Mouse (Mus musculus) midbrain, postnatal 0 days (tissue): ENCODE measurements around the gene Meltf. TPM values are rescaled to one million over a fixed set of nuclear protein-coding genes. Genes with fewer than 3 reads are reported as not detected.

ENCODE experiments used
- ATAC-seq: fragments of 200-750 bp; cut with Nextera tagmentation; 2 replicates; pipeline ENCODE4 v1.8.0; 2017; ENCODE audit warnings: moderate number of reproducible peaks, mild to moderate bottlenecking, moderate TSS enrichment, moderate library complexity; ENCODE audit not compliant: low FRiP score
- DNase-seq: peaks from one replicate; pipeline ENCODE4 v3.0.0-alpha.2; 2015; ENCODE audit warnings: low spot score
- H3K27ac ChIP-seq: fragments of 300-500 bp; sonication (generic); 2 replicates; pipeline ENCODE4 v1.5.1; 2014; ENCODE audit warnings: low read depth, mild to moderate bottlenecking, low read length, mixed read lengths
- H3K27me3 ChIP-seq: fragments of 300-500 bp; sonication (generic); 2 replicates; pipeline ENCODE4 v1.6.1; 2014; ENCODE audit warnings: low read length, control low read depth, mixed read lengths; ENCODE audit not compliant: insufficient read depth
- H3K36me3 ChIP-seq: fragments of 300-500 bp; sonication (generic); 2 replicates; pipeline ENCODE4 v1.6.1; 2014; ENCODE audit warnings: low read length, control low read depth, mixed read lengths; ENCODE audit not compliant: insufficient read depth
- H3K4me1 ChIP-seq: fragments of 300-500 bp; sonication (generic); 2 replicates; pipeline ENCODE4 v1.6.1; 2014; ENCODE audit warnings: mild to moderate bottlenecking, control low read depth, antibody characterized with exemption, low read length, mixed read lengths; ENCODE audit not compliant: insufficient read depth
- H3K4me2 ChIP-seq: fragments of 300-500 bp; sonication (generic); 2 replicates; pipeline ENCODE4 v1.6.1; 2014; ENCODE audit warnings: low read depth, mild to moderate bottlenecking, low read length, mixed read lengths; ENCODE audit not compliant: poor library complexity, severe bottlenecking
- H3K4me3 ChIP-seq: fragments of 300-500 bp; sonication (generic); 2 replicates; pipeline ENCODE4 v1.5.1; 2014; ENCODE audit warnings: low read depth, mild to moderate bottlenecking, low read length, moderate library complexity
- H3K9ac ChIP-seq: fragments of 300-500 bp; sonication (generic); replicated peaks from 2 replicates; pipeline ENCODE4 v1.6.1; 2014; ENCODE audit warnings: mild to moderate bottlenecking, low read length, moderate library complexity, mixed read lengths; ENCODE audit not compliant: poor library complexity, severe bottlenecking
- H3K9me3 ChIP-seq: fragments of 300-500 bp; sonication (generic); 2 replicates; pipeline ENCODE4 v1.6.1; 2016; ENCODE audit warnings: low read length, control low read depth
- CTCF ChIP-seq: IDR thresholded peaks from 2 replicates; pipeline ENCODE4 v1.5.1; 2016; ENCODE audit warnings: antibody characterized with exemption, mild to moderate bottlenecking
- WGBS: fragments of 180-500 bp; shearing (Covaris S2); extraction: QIAGEN DNeasy Blood & Tissue Kit; methylation state at CpG from one replicate; pipeline ENCODE4 v1.1.7; 2014; 5-methylcytosine and 5-hydroxymethylcytosine counted together
- polyA plus RNA-seq: library from polyadenylated mRNA; unstranded; fragments of >200 nt; fragmentation: Nextera tagmentation; extraction: Ambion mirVana; gene quantifications from 2 replicates; pipeline ENCODE4 v1.2.1, GENCODE M21; 2015
- total RNA-seq: library from RNA; depleted of rRNA; stranded (reverse); fragments of >200 nt; gene quantifications from 2 replicates; pipeline ENCODE4 v1.2.3, GENCODE M21; 2014

The Meltf gene
- total and polyA plus RNA-seq, 2 experiments from 2014 or later: 0.22 to 0.25 TPM

- Histone ChIP-seq H3K4me2 (no peak overlapping the region), H3K36me3 (peaks cover 13% of the 10 kb centered on the region), H3K9ac (no peak overlapping the region), H3K27ac (no peak overlapping the region), H3K9me3 (no peaks in the 10 kb centered on the region), H3K4me3 (no peak overlapping the region), H3K4me1 (no peaks in the 10 kb centered on the region), H3K27me3 (no peaks in the 10 kb centered on the region)
- no peak for ATAC-seq
- no peak for DNase-seq
- 80% methylated on average over 4 of the region's 4 CpGs for WGBS
- TF ChIP-seq CTCF: no peak
These were observed 10.9 kb upstream of the Meltf start for GRCm38 (mm10) chr16:31867736-31868135.

DNA sequence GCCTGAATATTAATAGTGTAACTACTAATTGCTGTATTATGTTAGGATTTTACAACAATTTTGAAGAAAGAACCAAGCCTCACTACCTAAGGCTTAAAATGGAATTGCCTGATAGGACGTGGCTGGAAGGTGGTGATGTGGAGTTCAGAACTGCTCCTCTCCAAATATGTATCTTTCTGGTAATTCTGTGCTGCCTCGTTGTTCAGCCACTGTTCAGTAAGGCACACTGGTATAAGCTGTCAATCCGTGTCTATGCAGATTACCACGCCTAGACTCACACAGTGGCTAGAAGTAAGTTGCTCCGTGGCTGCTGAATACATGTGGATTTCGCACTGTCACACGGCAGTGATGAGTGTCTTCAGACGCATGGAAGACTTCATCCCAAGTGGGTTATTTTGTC lies 4.9 kb upstream of the Meltf start:
- 71% methylated on average over 8 of the region's 8 CpGs for WGBS
- peaks cover 10% of the 10 kb centered on the region; the same call in 1 of the 2 replicates for H3K36me3 ChIP-seq
- H3K27ac ChIP-seq: no peak overlapping the region
- no peak overlapping the region for H3K4me2 ChIP-seq
- DNase-seq (no peak), ATAC-seq (no peak)
- no peaks in the 10 kb centered on the region for H3K9me3 ChIP-seq
- no peaks in the 10 kb centered on the region for H3K27me3 ChIP-seq
- no peak overlapping the region for H3K9ac ChIP-seq
- no peak overlapping the region for H3K4me3 ChIP-seq
- H3K4me1 ChIP-seq: no peaks in the 10 kb centered on the region
- no peak for TF ChIP-seq CTCF

DNA sequence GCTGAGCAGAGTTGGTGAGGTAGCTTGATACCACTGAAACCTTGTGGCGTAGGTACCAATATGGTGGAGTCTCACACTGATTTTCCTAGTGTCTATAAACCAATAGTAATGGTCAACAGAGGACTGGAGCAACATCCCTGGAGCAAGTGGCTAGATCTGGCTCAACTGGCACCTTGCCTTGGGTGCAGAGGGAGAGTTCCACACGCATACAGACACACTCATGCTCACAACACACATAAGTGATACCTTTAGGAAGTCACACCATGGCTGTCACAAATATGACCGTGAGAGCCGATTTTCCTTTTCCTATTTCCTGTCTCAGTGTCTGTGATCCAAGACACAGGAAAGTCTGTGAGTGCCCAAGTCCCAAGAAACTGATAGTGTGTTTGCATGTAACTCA lies 3.2 kb upstream of the Meltf start:
- no peak for ATAC-seq
- Histone ChIP-seq H3K4me2 (no peak overlapping the region), H3K27me3 (no peaks in the 10 kb centered on the region), H3K9me3 (no peaks in the 10 kb centered on the region), H3K27ac (no peak overlapping the region), H3K4me3 (no peak overlapping the region), H3K9ac (no peak overlapping the region), H3K4me1 (no peaks in the 10 kb centered on the region), H3K36me3 (peaks cover 10% of the 10 kb centered on the region; the same call in 1 of the 2 replicates)
- no peak for DNase-seq
- TF ChIP-seq CTCF: no peak
- WGBS: 95% methylated on average over 4 of the region's 4 CpGs

GRCm38 (mm10) chr16:31876386-31876785 lies 2.2 kb upstream of the Meltf start:
- peak; percentile 32 for DNase-seq
- peaks cover 10% of the 10 kb centered on the region; the same call in 1 of the 2 replicates for H3K36me3 ChIP-seq
- H3K4me2 ChIP-seq: no peak overlapping the region
- H3K4me1 ChIP-seq: no peaks in the 10 kb centered on the region
- H3K9ac ChIP-seq: no peak overlapping the region
- ATAC-seq: no peak
- H3K9me3 ChIP-seq: no peaks in the 10 kb centered on the region
- H3K4me3 ChIP-seq: no peak overlapping the region
- no peak overlapping the region for H3K27ac ChIP-seq
- no peak for TF ChIP-seq CTCF
- 74% methylated on average over 10 of the region's 10 CpGs for WGBS
- no peaks in the 10 kb centered on the region for H3K27me3 ChIP-seq

GRCm38 (mm10) chr16:31878052-31878451 lies 558 bp upstream of the Meltf start:
- H3K36me3 ChIP-seq: peaks cover 6% of the 10 kb centered on the region; the same call in 1 of the 2 replicates
- 58% methylated on average over 6 of the region's 6 CpGs for WGBS
- no peak for DNase-seq
- H3K9me3 ChIP-seq: no peaks in the 10 kb centered on the region
- no peaks in the 10 kb centered on the region for H3K27me3 ChIP-seq
- no peak overlapping the region for H3K9ac ChIP-seq
- no peak overlapping the region for H3K4me3 ChIP-seq
- no peak for TF ChIP-seq CTCF
- H3K4me2 ChIP-seq: no peak overlapping the region
- H3K4me1 ChIP-seq: no peaks in the 10 kb centered on the region
- no peak overlapping the region for H3K27ac ChIP-seq
- no peak for ATAC-seq

DNA sequence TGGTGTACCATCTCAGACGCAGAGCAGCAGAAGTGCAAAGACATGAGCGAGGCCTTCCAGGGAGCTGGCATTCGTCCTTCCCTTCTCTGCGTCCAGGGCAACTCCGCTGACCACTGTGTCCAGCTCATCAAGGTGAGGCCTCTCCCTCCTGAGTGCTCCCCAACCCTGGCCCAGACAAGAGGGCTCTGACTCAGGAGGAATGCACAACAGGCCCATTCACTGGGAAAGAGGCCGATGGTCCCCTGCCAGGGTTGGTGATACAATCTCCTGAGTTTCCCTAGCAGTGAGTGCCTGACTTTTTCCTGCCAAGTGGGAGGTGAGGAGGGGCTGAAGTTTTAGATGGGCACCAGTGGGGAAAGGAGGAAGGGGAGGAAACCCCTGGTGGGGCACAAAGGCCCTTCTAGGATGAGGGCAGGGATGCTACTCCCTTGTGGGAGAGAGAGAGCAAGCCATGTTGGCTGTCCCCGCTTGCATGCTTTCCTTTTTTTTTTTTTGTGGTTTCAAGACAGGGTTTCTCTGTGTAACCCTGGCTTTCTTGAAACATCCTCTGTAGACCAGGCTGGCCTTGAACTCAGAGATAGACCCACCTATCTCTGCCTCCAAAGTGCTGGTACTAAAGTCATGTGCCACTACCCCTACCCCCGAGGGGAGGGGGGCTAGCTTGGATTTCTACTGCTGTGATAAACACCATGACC lies 1.7 kb downstream of the Meltf start:
- Histone ChIP-seq H3K27ac (no peak overlapping the region), H3K4me3 (no peak overlapping the region), H3K9ac (no peak overlapping the region), H3K4me1 (0 out of 2 replicates have a peak, but pooled peaks cover 3% of the 10 kb centered on the region), H3K9me3 (no peaks in the 10 kb centered on the region), H3K27me3 (no peaks in the 10 kb centered on the region), H3K4me2 (no peak overlapping the region), H3K36me3 (no peaks in the 10 kb centered on the region)
- TF ChIP-seq CTCF: no peak
- DNase-seq (no peak), ATAC-seq (no peak)
- WGBS: 80% methylated on average over 8 of the region's 8 CpGs
